Mouse (Mus musculus) ES-E14 (cell line): ENCODE results near the gene Tbc1d2b. TPM values are rescaled to one million over a fixed set of nuclear protein-coding genes. Genes with fewer than 3 reads are reported as not detected.

Experiments used
- DNase-seq: peaks from one replicate; pipeline ENCODE4 v3.0.0-alpha.2; 2013; ENCODE audit warnings: low read depth, low spot score
- H3K27ac ChIP-seq: 2 replicates; pipeline ENCODE4 v1.5.1; 2012; ENCODE audit warnings: low read depth, mild to moderate bottlenecking, low read length, moderate library complexity, mixed read lengths; ENCODE audit not compliant: poor library complexity, insufficient read depth, severe bottlenecking
- H3K36me3 ChIP-seq: 2 replicates; pipeline ENCODE4 v1.6.1; 2012; ENCODE audit warnings: mild to moderate bottlenecking, low read length, moderate library complexity, mixed read lengths; ENCODE audit not compliant: control insufficient read depth, poor library complexity, insufficient read depth, severe bottlenecking
- H3K4me1 ChIP-seq, 2 experiments: fragments of 150-350 bp in 1 of 2; sonication (generic) in 1 of 2; 2 replicates each; pipeline ENCODE4 v1.6.1; 2012; ENCODE audit warnings: low read length in 2 of 2, mild to moderate bottlenecking in 1 of 2, mixed read lengths in 1 of 2; ENCODE audit not compliant: control insufficient read depth in 2 of 2, insufficient read depth in 2 of 2, poor library complexity in 1 of 2
- H3K4me3 ChIP-seq, 2 experiments: fragments of 150-350 bp in 1 of 2; sonication (generic) in 1 of 2; 2 replicates each; pipeline ENCODE4 v1.5.1; 2012; ENCODE audit warnings: low read length in 2 of 2, low read depth in 1 of 2, mild to moderate bottlenecking in 1 of 2, mixed read lengths in 1 of 2; ENCODE audit not compliant: insufficient read depth in 1 of 2, poor library complexity in 1 of 2, severe bottlenecking in 1 of 2
- H3K9ac ChIP-seq: 2 replicates; pipeline ENCODE4 v1.6.1; 2012; ENCODE audit warnings: low read depth, mild to moderate bottlenecking, low read length, mixed read lengths; ENCODE audit not compliant: poor library complexity, insufficient read depth, severe bottlenecking
- H3K9me3 ChIP-seq: fragments of 150-350 bp; sonication (generic); 2 replicates; pipeline ENCODE4 v1.6.1; 2012; ENCODE audit warnings: low read depth, mild to moderate bottlenecking, low read length; ENCODE audit not compliant: control insufficient read depth, insufficient read depth
- CHD2 ChIP-seq: IDR thresholded peaks from 2 replicates; pipeline ENCODE4 v1.6.1; 2014; ENCODE audit warnings: mild to moderate bottlenecking, low read depth, low read length, inconsistent platforms
- HCFC1 ChIP-seq: IDR thresholded peaks from 2 replicates; pipeline ENCODE4 v1.6.1; 2012; ENCODE audit warnings: low read length, inconsistent platforms, borderline replicate concordance; ENCODE audit not compliant: insufficient read depth
- MAFK ChIP-seq: IDR thresholded peaks from 2 replicates; pipeline ENCODE4 v1.6.1; 2014; ENCODE audit warnings: mild to moderate bottlenecking, low read depth, low read length, inconsistent platforms; ENCODE audit not compliant: insufficient read depth
- ZC3H11A ChIP-seq: IDR thresholded peaks from 2 replicates; pipeline ENCODE4 v1.6.1; 2012; ENCODE audit warnings: low read depth, mild to moderate bottlenecking, inconsistent platforms, low read length, borderline replicate concordance
- ZNF384 ChIP-seq: IDR thresholded peaks from 2 replicates; pipeline ENCODE4 v1.6.1; 2012; ENCODE audit warnings: low read depth, low read length, inconsistent platforms
- in situ Hi-C, 2 experiments: fragments of 600-800 bp; cut with MboI; formaldehyde crosslinking; loops; one replicate each; pipeline ENCODE4 v1.15.1; 2025; ENCODE audit warnings: low sequenced_read_pairs in 2 of 2, inconsistent platforms in 1 of 2; ENCODE audit not compliant: unreplicated experiment in 2 of 2
- total RNA-seq: library from RNA; depleted of rRNA; stranded (reverse); fragments of 300-350 nt; gene quantifications from 2 replicates; pipeline ENCODE4 v1.2.3, GENCODE M21; 2012

Gene Tbc1d2b
- total RNA-seq, 1 experiment: 10.2 TPM

DNA sequence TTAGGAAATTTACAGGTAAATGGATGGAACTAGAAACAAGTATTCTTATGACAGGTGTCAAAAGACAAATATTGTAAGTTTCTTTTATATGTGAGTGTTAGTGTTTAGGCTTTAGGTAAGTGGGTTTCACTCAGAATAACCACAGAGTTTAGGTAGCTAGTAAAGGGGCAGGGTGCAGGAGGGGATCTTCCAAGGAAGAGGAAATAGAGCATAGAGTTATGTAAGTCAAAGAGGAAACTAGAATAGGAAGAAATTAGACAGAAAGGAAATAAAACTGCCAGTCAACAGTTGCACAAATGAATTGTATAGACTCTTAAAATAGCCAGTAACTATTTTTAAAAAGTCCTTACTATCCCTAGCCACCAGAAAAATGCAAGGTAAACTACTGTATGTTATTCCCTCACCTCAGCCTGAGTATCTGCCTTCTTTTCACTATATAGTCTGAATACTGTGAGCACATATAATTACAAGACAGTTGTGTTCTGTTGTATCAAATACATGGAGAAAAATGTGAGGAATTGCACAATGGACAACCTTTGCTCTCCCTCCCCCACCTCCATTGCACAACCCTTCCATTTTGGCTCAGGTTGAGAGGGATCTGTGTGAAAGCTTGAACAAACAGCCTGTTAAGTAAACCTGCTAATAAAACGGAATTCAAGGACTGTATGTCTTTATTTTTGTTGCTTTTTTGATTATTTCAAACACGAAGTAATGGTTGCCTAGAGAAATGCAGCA is 32.7 kb upstream of the Tbc1d2b start:
- Histone ChIP-seq H3K9me3 (no peaks in the 10 kb centered on the region), H3K9ac (no peak overlapping the region), H3K36me3 (no peaks in the 10 kb centered on the region), H3K4me1 (no peaks in the 10 kb centered on the region), H3K27ac (no peak overlapping the region), H3K4me3 (no peak overlapping the region)
- DNase-seq: no peak
- TF ChIP-seq MAFK (no peak), ZC3H11A (no peak), HCFC1 (no peak), CHD2 (no peak), ZNF384 (no peak)
- in situ Hi-C loops: no loop called here

DNA sequence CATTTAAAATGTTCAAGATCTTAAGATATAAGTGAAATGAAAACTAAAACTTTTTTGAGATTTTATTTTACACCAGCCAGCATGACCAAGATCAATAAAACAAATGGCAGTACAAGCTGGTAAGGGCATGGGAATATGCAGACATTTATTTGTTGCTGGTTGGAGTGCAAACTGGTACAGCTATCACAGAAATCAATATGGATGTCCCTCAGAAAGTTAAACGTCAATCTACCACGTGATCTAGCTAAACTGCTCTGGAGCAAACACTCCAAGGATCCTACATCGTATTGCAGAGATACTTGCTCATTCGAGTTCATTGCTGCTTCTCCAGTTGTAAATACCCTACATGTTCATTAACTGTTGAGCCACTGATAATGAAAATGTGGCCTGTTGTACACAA is 32.1 kb upstream of the Tbc1d2b start:
- in situ Hi-C loops: no loop called here
- TF ChIP-seq HCFC1: no peak
- TF ChIP-seq ZC3H11A: no peak
- no peak for TF ChIP-seq ZNF384
- TF ChIP-seq CHD2: no peak
- no peak for TF ChIP-seq MAFK
- H3K4me1 ChIP-seq: no peaks in the 10 kb centered on the region
- H3K4me3 ChIP-seq: no peak overlapping the region
- H3K36me3 ChIP-seq: no peaks in the 10 kb centered on the region
- no peak overlapping the region for H3K27ac ChIP-seq
- no peaks in the 10 kb centered on the region for H3K9me3 ChIP-seq
- H3K9ac ChIP-seq: no peak overlapping the region
- DNase-seq: no peak

DNA sequence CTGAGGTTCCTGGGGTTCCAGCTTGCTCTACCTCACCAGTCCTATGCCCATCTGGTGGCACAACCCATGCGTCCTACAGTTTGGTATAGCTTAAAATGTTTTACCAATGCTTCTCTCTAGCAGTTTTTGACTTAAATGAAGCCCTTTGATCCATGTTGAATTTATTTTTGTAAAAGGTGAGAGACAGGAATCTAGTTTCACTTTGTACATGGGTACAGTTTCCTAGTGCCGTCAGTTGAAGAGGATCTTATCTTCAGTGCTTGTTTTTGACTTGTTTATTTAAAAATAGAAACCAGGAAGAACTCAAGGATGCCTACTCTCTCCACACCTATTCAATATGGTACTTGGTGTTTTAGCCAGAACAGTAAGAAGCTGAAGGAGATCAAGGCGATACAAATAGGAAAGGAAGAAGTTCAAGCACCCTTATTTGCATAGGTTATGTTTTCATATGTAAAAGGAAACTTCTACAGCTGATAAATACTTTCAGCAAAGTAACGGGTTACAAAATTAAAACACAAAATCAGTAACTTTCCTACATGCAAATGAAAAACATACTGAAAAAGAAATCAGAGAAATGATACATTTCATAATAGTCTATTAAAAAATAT is 30.6 kb upstream of the Tbc1d2b start:
- no peaks in the 10 kb centered on the region for H3K36me3 ChIP-seq
- H3K9ac ChIP-seq: no peak overlapping the region
- in situ Hi-C loops: no loop called here
- H3K9me3 ChIP-seq: no peaks in the 10 kb centered on the region
- no peak overlapping the region for H3K27ac ChIP-seq
- no peak for TF ChIP-seq MAFK
- no peak for TF ChIP-seq ZC3H11A
- TF ChIP-seq HCFC1: no peak
- no peak for TF ChIP-seq ZNF384
- no peak for TF ChIP-seq CHD2
- no peak for DNase-seq
- no peaks in the 10 kb centered on the region for H3K4me1 ChIP-seq
- no peak overlapping the region for H3K4me3 ChIP-seq

DNA sequence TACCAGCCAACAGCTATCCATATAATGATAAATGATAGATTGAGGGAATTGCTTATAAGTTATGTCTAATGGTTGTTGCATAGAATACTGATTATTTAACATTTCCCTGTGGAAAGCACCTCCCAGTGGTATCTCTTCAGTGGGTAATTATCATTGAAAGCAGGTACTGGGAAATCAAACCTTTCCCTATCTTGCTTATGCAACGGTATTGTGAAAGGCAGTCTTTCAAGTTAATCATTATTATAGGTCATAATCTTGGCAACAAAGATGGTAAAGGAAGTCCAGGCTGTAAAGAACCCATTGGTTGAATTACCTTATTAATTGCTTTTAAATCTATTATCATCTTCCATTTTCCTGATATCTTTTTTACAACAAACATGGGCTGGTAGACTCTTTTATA is 27.0 kb upstream of the Tbc1d2b start:
- Histone ChIP-seq H3K4me1 (no peaks in the 10 kb centered on the region), H3K9ac (no peak overlapping the region), H3K36me3 (no peaks in the 10 kb centered on the region), H3K9me3 (no peaks in the 10 kb centered on the region), H3K27ac (no peak overlapping the region), H3K4me3 (no peak overlapping the region)
- in situ Hi-C loops: no loop called here
- TF ChIP-seq ZNF384 (no peak), CHD2 (no peak), ZC3H11A (no peak), MAFK (no peak), HCFC1 (no peak)
- DNase-seq: no peak
